Mouse (Mus musculus) megakaryocyte-erythroid progenitor cell, adult 5 weeks (primary cell): ENCODE results near the gene Vmn2r30. TPM values are rescaled to one million over a fixed set of nuclear protein-coding genes. Genes with fewer than 3 reads are reported as not detected.

ENCODE experiments used
- polyA plus RNA-seq: library from polyadenylated mRNA; stranded (reverse); fragments of >175 nt; gene quantifications from 2 replicates; pipeline ENCODE4 v1.2.3, GENCODE M21; 2012

Vmn2r30 gene
- 0.01 TPM in 1 of 2 replicates, not detected in the other for polyA plus RNA-seq

GRCm38 (mm10) chr7:7337509-7337908 lies at the start of gene Vmn2r30:
Gene Vmn2r30 (minus strand): TSS chr7:7337609.

GRCm38 (mm10) chr7:7374431-7374830 lies 37.0 kb upstream of the Vmn2r30 start, which contains the start of gene Gm45783:
Gene Gm45783 (minus strand): TSS chr7:7374573.

GRCm38 (mm10) chr7:7277966-7278567 lies 59.3 kb downstream of the Vmn2r30 start, which contains the start of gene Gm45844:
Gene Gm45844 (minus strand): TSS chr7:7278289.

Other genes with a start within 250 kb of the Vmn2r30 start
- 1.4 and 2.9 TPM in 2 replicates for gene Zfp954, start 216.1 kb downstream of the Vmn2r30 start, polyA plus RNA-seq
- gene Zfp773, start 200.9 kb downstream of the Vmn2r30 start, polyA plus RNA-seq, result 0.01 and 0.03 TPM in 2 replicates
- 0.05 and 0.14 TPM in 2 replicates for gene Zfp418, start 166.3 kb downstream of the Vmn2r30 start, polyA plus RNA-seq
- gene Zfp772, start 127.6 kb downstream of the Vmn2r30 start, polyA plus RNA-seq, result 0.21 and 0.36 TPM in 2 replicates
- 0.02 TPM in 1 of 2 replicates, not detected in the other for gene Vmn2r29, start 90.3 kb downstream of the Vmn2r30 start, polyA plus RNA-seq
- 1.4 and 2.2 TPM in 2 replicates for gene Gm45844, start 59.3 kb downstream of the Vmn2r30 start, polyA plus RNA-seq
- 9.0 and 9.9 TPM in 2 replicates for gene Clcn4, start 36.8 kb downstream of the Vmn2r30 start, polyA plus RNA-seq
- gene Gm45783, start 37.0 kb upstream of the Vmn2r30 start, polyA plus RNA-seq, result 0.20 TPM in 1 of 2 replicates, not detected in the other
- gene Vmn2r31, start 62.1 kb upstream of the Vmn2r30 start, polyA plus RNA-seq, result not detected in 2 replicates
- gene Vmn2r32, start 142.4 kb upstream of the Vmn2r30 start, polyA plus RNA-seq, result not detected in 2 replicates
- not detected in 2 replicates for gene Vmn2r33, start 229.2 kb upstream of the Vmn2r30 start, polyA plus RNA-seq